Mouse (Mus musculus) E14TG2a.4 (cell line): ENCODE results near the gene Zfp853.

Experiments
- H3K27me3 ChIP-seq: 2 replicates; pipeline ENCODE4 v1.6.1; 2014; ENCODE audit warnings: low read length, control low read depth; ENCODE audit not compliant: insufficient read depth
- H3K36me3 ChIP-seq: 2 replicates; pipeline ENCODE4 v1.6.1; 2014; ENCODE audit warnings: low read length, control low read depth; ENCODE audit not compliant: insufficient read depth
- H3K4me1 ChIP-seq: replicated peaks from 2 replicates; pipeline ENCODE4 v1.6.1; 2014; ENCODE audit warnings: low read depth, low read length, control low read depth
- H3K4me3 ChIP-seq: replicated peaks from 2 replicates; pipeline ENCODE4 v1.5.1; 2014; ENCODE audit warnings: mild to moderate bottlenecking, low read length
- H3K9me3 ChIP-seq: 2 replicates; pipeline ENCODE4 v1.6.1; 2014; ENCODE audit warnings: low read length, control low read depth
- CTCF ChIP-seq: conservative IDR thresholded peaks from 2 replicates; pipeline ENCODE4 v1.5.1; 2014; ENCODE audit warnings: low read length
- NANOG ChIP-seq: IDR thresholded peaks from 2 replicates; pipeline ENCODE4 v1.6.1; 2014; ENCODE audit warnings: borderline replicate concordance, low read length, mixed read lengths
- POU5F1 ChIP-seq: IDR thresholded peaks from 2 replicates; pipeline ENCODE4 v1.6.1; 2014; ENCODE audit warnings: low read length, borderline replicate concordance

Gene Zfp853

DNA sequence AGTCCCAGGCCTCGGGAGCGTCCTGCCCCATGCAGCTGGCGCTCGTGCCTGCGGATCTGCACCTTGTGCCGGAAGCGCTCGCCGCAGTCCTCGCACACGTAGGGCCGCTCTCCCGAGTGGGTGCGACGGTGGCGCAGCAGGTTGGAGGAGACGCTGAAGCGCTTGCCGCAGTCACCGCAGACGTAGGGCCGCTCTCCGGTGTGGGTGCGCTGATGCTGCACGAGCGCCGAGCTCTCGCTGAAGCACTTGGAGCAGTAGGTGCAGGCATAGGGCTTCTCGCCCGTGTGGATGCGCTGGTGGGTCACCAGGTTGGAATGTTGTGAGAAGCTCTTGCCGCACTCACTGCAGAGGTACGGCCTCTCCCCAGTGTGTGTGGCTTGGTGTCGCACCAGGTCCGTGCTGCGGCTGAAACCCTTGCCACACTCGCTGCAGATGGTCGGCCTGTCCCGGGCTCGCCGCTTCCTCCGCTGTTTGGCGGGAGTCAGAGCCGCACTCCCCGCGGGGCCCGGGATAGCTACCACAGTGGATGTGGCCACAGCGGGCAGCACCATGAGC is 5.6 kb downstream of the Zfp853 start:
- peak overlapping the region; percentile 71 for H3K4me3 ChIP-seq
- H3K27me3 ChIP-seq: peaks cover 82% of the 10 kb centered on the region
- peaks cover 37% of the 10 kb centered on the region for H3K4me1 ChIP-seq
- TF ChIP-seq POU5F1 (no peak), CTCF (no peak), NANOG (no peak)
- H3K9me3 ChIP-seq: peaks cover 10% of the 10 kb centered on the region
- no peaks in the 10 kb centered on the region for H3K36me3 ChIP-seq

DNA sequence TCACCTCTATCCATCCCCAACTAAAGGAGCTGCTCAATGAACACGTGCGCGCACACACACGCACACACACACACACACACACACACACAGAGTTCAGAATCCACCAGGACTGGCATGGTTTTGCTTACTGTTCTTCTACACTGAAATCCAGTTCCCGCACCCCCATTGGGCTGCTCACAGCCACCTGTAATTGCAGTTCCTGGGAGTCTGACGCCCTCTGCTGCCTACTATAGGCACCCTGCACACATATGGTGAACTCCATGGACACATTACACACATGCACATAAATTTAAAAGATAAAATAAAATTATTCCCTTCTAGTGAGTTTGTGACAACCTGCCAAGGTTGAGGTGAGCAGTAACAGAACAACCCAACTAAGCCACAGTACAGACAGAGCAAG is 8.7 kb downstream of the Zfp853 start:
- Histone ChIP-seq H3K4me1 (peaks cover 28% of the 10 kb centered on the region), H3K27me3 (peaks cover 62% of the 10 kb centered on the region), H3K9me3 (peaks cover 10% of the 10 kb centered on the region), H3K4me3 (no peak overlapping the region), H3K36me3 (no peaks in the 10 kb centered on the region)
- no peak for TF ChIP-seq NANOG
- peak; percentile 33 for TF ChIP-seq CTCF

DNA sequence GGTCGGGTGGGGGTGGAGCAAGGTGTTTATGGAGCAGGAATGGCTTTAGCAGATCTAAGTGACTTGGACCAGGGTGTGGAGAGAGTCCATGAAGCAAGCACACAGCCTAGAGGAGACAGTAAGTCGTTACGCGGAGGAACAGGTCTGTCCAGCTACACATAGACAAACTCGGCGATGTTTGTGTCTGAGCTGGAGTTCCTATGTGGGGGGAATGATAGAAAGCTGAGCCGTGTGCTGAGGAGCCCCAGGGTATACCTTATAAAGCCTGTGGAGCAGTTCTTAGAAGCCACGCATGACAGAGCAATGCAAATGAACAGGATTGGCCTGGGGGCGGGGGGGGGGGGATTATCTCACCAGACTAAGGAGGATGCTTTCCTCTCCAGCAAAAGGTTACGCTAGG is 14.2 kb downstream of the Zfp853 start:
- Histone ChIP-seq H3K9me3 (no peaks in the 10 kb centered on the region), H3K27me3 (peaks cover 51% of the 10 kb centered on the region), H3K4me1 (peaks cover 12% of the 10 kb centered on the region), H3K4me3 (no peak overlapping the region), H3K36me3 (no peaks in the 10 kb centered on the region)
- no peak for TF ChIP-seq NANOG
- no peak for TF ChIP-seq CTCF
- no peak for TF ChIP-seq POU5F1

DNA sequence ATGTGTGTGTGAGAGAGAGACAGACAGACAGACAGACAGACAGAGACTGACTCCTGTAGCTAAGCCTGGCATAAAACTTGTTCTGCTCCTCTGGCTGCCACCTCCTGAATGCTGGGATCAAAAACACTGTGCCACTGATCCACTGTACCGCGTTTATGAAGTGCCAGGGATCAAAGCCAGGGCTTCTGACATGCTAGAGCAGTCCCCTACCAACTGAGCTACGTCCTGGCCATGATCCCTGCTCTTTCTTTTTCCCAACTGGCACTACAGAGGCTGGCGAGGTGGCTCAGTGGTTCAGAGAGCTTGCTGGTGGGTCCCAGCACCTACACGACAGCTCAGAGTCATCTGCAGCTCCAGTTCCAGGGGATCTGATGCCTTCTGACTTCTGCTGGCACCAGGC is 17.7 kb downstream of the Zfp853 start:
- Histone ChIP-seq H3K4me3 (no peak overlapping the region), H3K9me3 (no peaks in the 10 kb centered on the region), H3K4me1 (peaks cover 11% of the 10 kb centered on the region), H3K27me3 (peaks cover 51% of the 10 kb centered on the region), H3K36me3 (no peaks in the 10 kb centered on the region)
- TF ChIP-seq POU5F1 (no peak), CTCF (no peak), NANOG (no peak)

DNA sequence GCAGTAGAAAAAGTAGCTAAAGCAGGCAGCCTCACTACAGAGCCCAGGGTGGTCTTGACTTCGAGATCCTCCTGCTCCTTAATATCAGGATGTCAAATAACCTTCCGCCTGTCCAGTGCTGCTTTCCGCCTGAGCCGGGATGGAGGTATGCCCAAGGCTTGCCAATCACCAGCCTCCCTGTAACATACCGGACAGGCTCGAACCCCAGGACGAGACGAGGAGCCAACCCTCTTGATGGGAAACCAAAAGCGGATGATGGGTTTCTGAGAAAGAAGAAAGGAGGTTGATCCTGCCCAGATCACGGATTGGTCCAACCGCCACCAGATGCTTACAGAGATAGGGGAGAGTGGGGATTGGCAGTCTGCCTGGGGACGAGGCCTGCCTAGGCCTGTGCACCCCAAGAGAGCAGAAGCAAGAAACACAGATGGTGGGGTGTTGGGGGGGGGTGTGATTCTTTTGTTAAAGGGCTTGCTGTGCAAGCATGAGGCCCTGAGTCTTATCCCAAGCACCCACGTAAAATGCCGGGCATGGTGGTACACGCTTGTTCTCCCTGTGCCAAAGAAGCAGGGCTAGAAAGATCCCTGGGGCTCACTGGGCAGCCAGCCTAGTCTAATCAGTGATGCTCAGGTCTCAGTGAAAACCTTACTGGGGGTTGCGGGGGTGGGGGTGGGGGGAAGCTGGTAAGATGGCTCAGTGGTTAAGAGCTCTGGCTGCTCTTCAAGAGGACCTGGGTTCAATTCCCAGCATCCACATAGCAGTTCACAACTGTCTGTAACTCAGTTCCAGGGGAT is 20.7 kb downstream of the Zfp853 start:
- H3K36me3 ChIP-seq: no peaks in the 10 kb centered on the region
- TF ChIP-seq NANOG: no peak
- no peak for TF ChIP-seq POU5F1
- TF ChIP-seq CTCF: no peak
- no peaks in the 10 kb centered on the region for H3K9me3 ChIP-seq
- H3K4me3 ChIP-seq: no peak overlapping the region
- H3K4me1 ChIP-seq: peaks cover 18% of the 10 kb centered on the region
- H3K27me3 ChIP-seq: peaks cover 55% of the 10 kb centered on the region

GRCm38 (mm10) chr5:143272108-143272507 is 21.3 kb downstream of the Zfp853 start:
- H3K36me3 ChIP-seq: no peaks in the 10 kb centered on the region
- TF ChIP-seq NANOG: no peak
- TF ChIP-seq CTCF: no peak
- H3K27me3 ChIP-seq: peaks cover 53% of the 10 kb centered on the region
- H3K9me3 ChIP-seq: no peaks in the 10 kb centered on the region
- peaks cover 18% of the 10 kb centered on the region for H3K4me1 ChIP-seq
- H3K4me3 ChIP-seq: no peak overlapping the region

- no peaks in the 10 kb centered on the region for H3K9me3 ChIP-seq
- H3K4me3 ChIP-seq: no peak overlapping the region
- H3K4me1 ChIP-seq: peaks cover 18% of the 10 kb centered on the region
- no peaks in the 10 kb centered on the region for H3K36me3 ChIP-seq
- no peak for TF ChIP-seq CTCF
- no peak for TF ChIP-seq NANOG
- no peak for TF ChIP-seq POU5F1
- peaks cover 53% of the 10 kb centered on the region for H3K27me3 ChIP-seq
Measured at GRCm38 (mm10) chr5:143271642-143272041, 21.8 kb downstream of the Zfp853 start.

- Histone ChIP-seq H3K9me3 (no peaks in the 10 kb centered on the region), H3K4me3 (peak overlapping the region; percentile 82), H3K4me1 (peaks cover 18% of the 10 kb centered on the region), H3K36me3 (no peaks in the 10 kb centered on the region), H3K27me3 (peaks cover 45% of the 10 kb centered on the region)
- TF ChIP-seq POU5F1 (no peak), NANOG (no peak), CTCF (no peak)
Measured at GRCm38 (mm10) chr5:143270151-143270519, 23.3 kb downstream of the Zfp853 start.
